Mouse (Mus musculus): Measurements from ENCODE around the gene Cacna1a.

DNA sequence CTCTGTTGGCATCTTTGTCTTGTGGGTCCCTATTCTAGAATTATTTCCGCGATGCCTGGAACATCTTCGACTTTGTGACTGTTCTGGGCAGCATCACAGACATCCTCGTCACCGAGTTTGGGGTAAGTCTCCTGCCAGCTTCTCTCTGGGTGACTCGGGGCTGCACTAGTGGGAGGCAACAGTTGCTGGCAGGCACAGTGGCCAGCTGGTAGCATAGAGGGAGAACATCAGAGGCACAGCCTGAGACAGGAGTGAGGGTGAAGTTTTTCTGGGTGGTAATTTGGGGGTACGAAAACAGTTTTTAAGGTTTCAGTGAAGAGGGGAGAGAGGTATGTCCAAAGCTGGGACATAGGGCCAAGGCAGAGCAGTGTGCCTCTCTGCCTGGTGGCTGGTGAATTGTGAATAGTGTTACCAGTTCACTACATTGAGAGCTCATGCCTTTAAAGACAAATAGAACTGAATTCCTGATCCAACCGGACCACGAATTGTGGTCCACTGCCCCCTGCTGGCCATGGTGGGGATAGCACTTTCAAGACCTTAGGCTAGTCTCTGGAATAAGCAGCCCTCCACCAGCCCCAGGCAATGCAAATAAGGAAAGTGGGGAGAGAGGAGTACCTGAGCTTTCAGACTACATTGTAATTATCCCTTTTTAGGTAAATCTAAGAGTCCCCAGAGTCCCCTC, 206.0 kb downstream of the Cacna1a start:
- TF ChIP-seq GATA1 (IDR thresholded peaks at IDR 0.05; ENCODE audit: borderline replicate concordance, low read length): no peak
- TF ChIP-seq FLI1 (IDR thresholded peaks at IDR 0.05; ENCODE audit: low read length): no peak
